Mouse (Mus musculus) ES-Bruce4 (cell line): Measurements from ENCODE around the gene BC025920.

Experiments
- EP300 ChIP-seq: IDR thresholded peaks from 2 replicates; pipeline ENCODE4 v1.6.1; 2011; ENCODE audit warnings: low read depth, low read length; ENCODE audit not compliant: insufficient read depth
- POLR2A ChIP-seq: IDR thresholded peaks from one replicate; pipeline ENCODE4 v1.8.1; 2011; ENCODE audit warnings: low read length; ENCODE audit not compliant: insufficient read depth

GRCm38 (mm10) chr10:81620786-81621185 lies 14.7 kb downstream of the BC025920 start:
- TF ChIP-seq POLR2A = no peak
- TF ChIP-seq EP300 = no peak
